Mouse (Mus musculus): ENCODE measurements around the gene Bag6. TPM values are rescaled to one million over a fixed set of nuclear protein-coding genes. Genes with fewer than 3 reads are reported as not detected.

The Bag6 gene
- total and polyA plus RNA-seq, 3 experiments, result 26.0 to 152 (median 73.0) TPM

DNA sequence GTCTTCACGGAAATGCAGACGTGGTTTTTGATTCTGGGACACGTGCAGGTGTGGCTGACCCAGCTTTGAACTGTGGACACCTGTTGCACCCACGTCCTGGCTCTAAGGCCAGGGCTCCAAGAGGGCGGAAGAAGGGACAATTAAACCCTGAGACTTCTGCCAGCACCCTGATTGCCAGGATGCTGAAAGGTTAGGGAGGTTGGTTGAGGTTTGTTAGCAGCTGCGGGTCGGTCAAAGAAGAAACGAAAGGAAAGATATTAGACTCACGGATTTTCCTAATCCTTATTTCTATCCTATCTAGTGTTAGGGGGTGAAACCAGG lies 61.3 kb downstream of the Bag6 start:
- no peaks in the 10 kb centered on the region for H3K9me3 ChIP-seq (replicated peaks; ENCODE audit: low read length)
- H3K4me3 ChIP-seq (replicated peaks in 1 of 3; ENCODE audit: low read depth in 2 of 3, low read length in 2 of 3, poor library complexity in 1 of 3), result peak overlapping the region; percentile 60 to 80 (median 78)
- H3K9ac ChIP-seq (ENCODE audit: insufficient read depth, low read depth), result peak overlapping the region; percentile 71
- DNase-seq (ENCODE audit: extremely low read depth), result no peak
- H3K27me3 ChIP-seq (replicated peaks), result no peaks in the 10 kb centered on the region
- in situ Hi-C loops (cut with MboI; ENCODE audit: low pct_ligation_motif_present, low pct_unique_long_range_greater_than_20kb, low sequenced_read_pairs), result no loop called here
- dilution Hi-C loops (cut with MboI; ENCODE audit: extremely low pct_ligation_motif_present, extremely low pct_unique_long_range_greater_than_20kb, low sequenced_read_pairs), result no loop called here
- peak overlapping the region; percentile 96 for H3K27ac ChIP-seq (ENCODE audit: insufficient read depth, low read depth)
- 0 out of 2 replicates have a peak, but pooled peaks have one; percentile 2 for TF ChIP-seq NELFE (IDR thresholded peaks at IDR 0.05; ENCODE audit: low read depth, low read length)
- 0 out of 2 replicates have a peak, but pooled peaks have one; percentile 26 for TF ChIP-seq SIN3A (IDR thresholded peaks at IDR 0.05; ENCODE audit: low read length)
- peak; percentile 43; the same call in 1 of the 2 replicates for TF ChIP-seq IRF4 (IDR thresholded peaks at IDR 0.05; ENCODE audit: low read depth, low read length)
- peak; percentile 85 for TF ChIP-seq BHLHE40 (IDR thresholded peaks at IDR 0.05; ENCODE audit: low read depth, low read length)
- no peak; the same call in 1 of the 2 replicates for TF ChIP-seq MXI1 (IDR thresholded peaks at IDR 0.05; ENCODE audit: low read depth, low read length)
- 0 out of 2 replicates have a peak, but pooled peaks have one; percentile 11 for TF ChIP-seq TCF12 (IDR thresholded peaks at IDR 0.05; ENCODE audit: low read depth, low read length)
- TF ChIP-seq ZKSCAN1 (IDR thresholded peaks at IDR 0.05; ENCODE audit: borderline replicate concordance, low read depth, low read length), result no peak
- TF ChIP-seq UBTF (IDR thresholded peaks at IDR 0.05; ENCODE audit: low read depth, low read length), result no peak
- no peak for TF ChIP-seq GABPA (IDR thresholded peaks at IDR 0.05; ENCODE audit: insufficient replicate concordance, low read depth, low read length)
- 0 out of 2 replicates have a peak, but pooled peaks have one; percentile 34 for TF ChIP-seq ELF1 (IDR thresholded peaks at IDR 0.05; ENCODE audit: low read depth, low read length)
- H3K79me2 ChIP-seq (replicated peaks; ENCODE audit: control insufficient read depth, extremely low read depth, insufficient read depth, poor library complexity, severe bottlenecking), result peaks cover 23% of the 10 kb centered on the region
- H3K4me1 ChIP-seq (ENCODE audit: control insufficient read depth in 1 of 2, insufficient read depth in 2 of 2), result peaks cover 21 to 43% of the 10 kb centered on the region in 2 experiments
- peaks cover 3 to 15% of the 10 kb centered on the region in 2 experiments for H3K36me3 ChIP-seq (replicated peaks in 1 of 2; ENCODE audit: control insufficient read depth in 1 of 2, insufficient read depth in 1 of 2, low read length in 1 of 2)
- peak overlapping the region; percentile 92 for H3K4me2 ChIP-seq (ENCODE audit: insufficient read depth, low read depth, poor library complexity, severe bottlenecking)

Other genes with a start within 250 kb of the Bag6 start
Only the 20 nearest of the 41 such genes appear.
- 182 and 198 TPM in 2 replicates for gene Clic1, start 85.2 kb upstream of the Bag6 start, total RNA-seq (2012; rRNA removed)
- 111 and 114 TPM in 2 replicates for gene Clic1, start 85.2 kb upstream of the Bag6 start, total RNA-seq (2014; rRNA removed)
- 160 and 163 TPM in 2 replicates for gene Clic1, start 85.2 kb upstream of the Bag6 start, polyA plus RNA-seq (2012; ENCODE audit: insufficient read length, low read depth)
- gene Ddah2, start 76.1 kb upstream of the Bag6 start, total RNA-seq (2012; rRNA removed), result 3.4 and 4.3 TPM in 2 replicates
- 0.94 and 1.4 TPM in 2 replicates for gene Ddah2, start 76.1 kb upstream of the Bag6 start, total RNA-seq (2014; rRNA removed)
- 4.8 and 6.3 TPM in 2 replicates for gene Ddah2, start 76.1 kb upstream of the Bag6 start, polyA plus RNA-seq (2012; ENCODE audit: insufficient read length, low read depth)
- not detected in 2 replicates for gene Ly6g6c, start 69.8 kb upstream of the Bag6 start, total RNA-seq (2012; rRNA removed)
- not detected in 2 replicates for gene Ly6g6c, start 69.8 kb upstream of the Bag6 start, total RNA-seq (2014; rRNA removed)
- 0.30 and 0.42 TPM in 2 replicates for gene Ly6g6c, start 69.8 kb upstream of the Bag6 start, polyA plus RNA-seq (2012; ENCODE audit: insufficient read length, low read depth)
- not detected in 2 replicates for gene Mpig6b, start 69.0 kb upstream of the Bag6 start, total RNA-seq (2012; rRNA removed)
- not detected in 2 replicates for gene Mpig6b, start 69.0 kb upstream of the Bag6 start, total RNA-seq (2014; rRNA removed)
- gene Mpig6b, start 69.0 kb upstream of the Bag6 start, polyA plus RNA-seq (2012; ENCODE audit: insufficient read length, low read depth), result 0.10 TPM in 1 of 2 replicates, not detected in the other
- not detected in 2 replicates for gene Ly6g6e, start 58.3 kb upstream of the Bag6 start, total RNA-seq (2012; rRNA removed)
- gene Ly6g6e, start 58.3 kb upstream of the Bag6 start, total RNA-seq (2014; rRNA removed), result not detected in 2 replicates
- gene Ly6g6e, start 58.3 kb upstream of the Bag6 start, polyA plus RNA-seq (2012; ENCODE audit: insufficient read length, low read depth), result not detected in 2 replicates
- not detected in 2 replicates for gene Ly6g6d, start 57.1 kb upstream of the Bag6 start, total RNA-seq (2012; rRNA removed)
- not detected in 2 replicates for gene Ly6g6d, start 57.1 kb upstream of the Bag6 start, total RNA-seq (2014; rRNA removed)
- gene Ly6g6d, start 57.1 kb upstream of the Bag6 start, polyA plus RNA-seq (2012; ENCODE audit: insufficient read length, low read depth), result 0.44 and 0.46 TPM in 2 replicates
- gene Ly6g6f, start 49.6 kb upstream of the Bag6 start, total RNA-seq (2012; rRNA removed), result not detected in 2 replicates
- 0.22 and 0.54 TPM in 2 replicates for gene Ly6g6f, start 49.6 kb upstream of the Bag6 start, total RNA-seq (2014; rRNA removed)
- 0.29 and 0.67 TPM in 2 replicates for gene Ly6g6f, start 49.6 kb upstream of the Bag6 start, polyA plus RNA-seq (2012; ENCODE audit: insufficient read length, low read depth)
- 15.3 and 16.2 TPM in 2 replicates for gene Abhd16a, start 45.9 kb upstream of the Bag6 start, total RNA-seq (2012; rRNA removed)
- 11.7 and 16.6 TPM in 2 replicates for gene Abhd16a, start 45.9 kb upstream of the Bag6 start, total RNA-seq (2014; rRNA removed)
- gene Abhd16a, start 45.9 kb upstream of the Bag6 start, polyA plus RNA-seq (2012; ENCODE audit: insufficient read length, low read depth), result 10.7 and 11.6 TPM in 2 replicates
- gene Ly6g5c, start 26.9 kb upstream of the Bag6 start, total RNA-seq (2012; rRNA removed), result not detected in 2 replicates
- not detected in 2 replicates for gene Ly6g5c, start 26.9 kb upstream of the Bag6 start, total RNA-seq (2014; rRNA removed)
- not detected in 2 replicates for gene Ly6g5c, start 26.9 kb upstream of the Bag6 start, polyA plus RNA-seq (2012; ENCODE audit: insufficient read length, low read depth)
- gene Ly6g5b, start 19.8 kb upstream of the Bag6 start, total RNA-seq (2012; rRNA removed), result 0.30 and 0.50 TPM in 2 replicates
- 0.88 and 0.91 TPM in 2 replicates for gene Ly6g5b, start 19.8 kb upstream of the Bag6 start, total RNA-seq (2014; rRNA removed)
- gene Ly6g5b, start 19.8 kb upstream of the Bag6 start, polyA plus RNA-seq (2012; ENCODE audit: insufficient read length, low read depth), result 1.0 and 1.1 TPM in 2 replicates
- gene Gpank1, start 13.7 kb upstream of the Bag6 start, total RNA-seq (2012; rRNA removed), result 42.7 and 43.0 TPM in 2 replicates
- gene Gpank1, start 13.7 kb upstream of the Bag6 start, total RNA-seq (2014; rRNA removed), result 32.6 and 36.6 TPM in 2 replicates
- 32.5 and 33.6 TPM in 2 replicates for gene Gpank1, start 13.7 kb upstream of the Bag6 start, polyA plus RNA-seq (2012; ENCODE audit: insufficient read length, low read depth)
- 130 and 143 TPM in 2 replicates for gene Csnk2b, start 13.1 kb upstream of the Bag6 start, total RNA-seq (2012; rRNA removed)
- gene Csnk2b, start 13.1 kb upstream of the Bag6 start, total RNA-seq (2014; rRNA removed), result 85.3 and 89.3 TPM in 2 replicates
- 267 and 348 TPM in 2 replicates for gene Csnk2b, start 13.1 kb upstream of the Bag6 start, polyA plus RNA-seq (2012; ENCODE audit: insufficient read length, low read depth)
- 15.6 and 17.0 TPM in 2 replicates for gene D17H6S53E, start 8.8 kb upstream of the Bag6 start, total RNA-seq (2012; rRNA removed)
- 8.8 and 11.9 TPM in 2 replicates for gene D17H6S53E, start 8.8 kb upstream of the Bag6 start, total RNA-seq (2014; rRNA removed)
- 8.7 and 13.8 TPM in 2 replicates for gene D17H6S53E, start 8.8 kb upstream of the Bag6 start, polyA plus RNA-seq (2012; ENCODE audit: insufficient read length, low read depth)
- gene Apom, start 3.1 kb upstream of the Bag6 start, total RNA-seq (2012; rRNA removed), result 0.21 TPM in 1 of 2 replicates, not detected in the other
- not detected in 2 replicates for gene Apom, start 3.1 kb upstream of the Bag6 start, total RNA-seq (2014; rRNA removed)
- gene Apom, start 3.1 kb upstream of the Bag6 start, polyA plus RNA-seq (2012; ENCODE audit: insufficient read length, low read depth), result 0.39 and 0.41 TPM in 2 replicates
- gene Prrc2a, start 29.7 kb downstream of the Bag6 start, total RNA-seq (2012; rRNA removed), result 80.4 and 87.1 TPM in 2 replicates
- gene Prrc2a, start 29.7 kb downstream of the Bag6 start, total RNA-seq (2014; rRNA removed), result 27.8 and 31.3 TPM in 2 replicates
- gene Prrc2a, start 29.7 kb downstream of the Bag6 start, polyA plus RNA-seq (2012; ENCODE audit: insufficient read length, low read depth), result 234 and 313 TPM in 2 replicates
- 7.0 and 14.7 TPM in 2 replicates for gene Aif1, start 40.9 kb downstream of the Bag6 start, total RNA-seq (2012; rRNA removed)
- 14.1 and 15.5 TPM in 2 replicates for gene Aif1, start 40.9 kb downstream of the Bag6 start, total RNA-seq (2014; rRNA removed)
- gene Aif1, start 40.9 kb downstream of the Bag6 start, polyA plus RNA-seq (2012; ENCODE audit: insufficient read length, low read depth), result 14.7 and 19.7 TPM in 2 replicates
- gene Lst1, start 53.3 kb downstream of the Bag6 start, total RNA-seq (2012; rRNA removed), result 6.0 and 8.4 TPM in 2 replicates
- gene Lst1, start 53.3 kb downstream of the Bag6 start, total RNA-seq (2014; rRNA removed), result 2.9 and 4.4 TPM in 2 replicates
- gene Lst1, start 53.3 kb downstream of the Bag6 start, polyA plus RNA-seq (2012; ENCODE audit: insufficient read length, low read depth), result 8.5 and 9.0 TPM in 2 replicates
- 120 and 150 TPM in 2 replicates for gene Ltb, start 59.3 kb downstream of the Bag6 start, total RNA-seq (2012; rRNA removed)
- 228 and 234 TPM in 2 replicates for gene Ltb, start 59.3 kb downstream of the Bag6 start, total RNA-seq (2014; rRNA removed)
- 263 and 267 TPM in 2 replicates for gene Ltb, start 59.3 kb downstream of the Bag6 start, polyA plus RNA-seq (2012; ENCODE audit: insufficient read length, low read depth)
- gene Tnf, start 66.8 kb downstream of the Bag6 start, total RNA-seq (2012; rRNA removed), result 18.8 and 28.0 TPM in 2 replicates
- gene Tnf, start 66.8 kb downstream of the Bag6 start, total RNA-seq (2014; rRNA removed), result 19.0 and 20.8 TPM in 2 replicates
- gene Tnf, start 66.8 kb downstream of the Bag6 start, polyA plus RNA-seq (2012; ENCODE audit: insufficient read length, low read depth), result 25.2 and 28.3 TPM in 2 replicates
- gene Lta, start 70.2 kb downstream of the Bag6 start, total RNA-seq (2012; rRNA removed), result 8.9 and 13.4 TPM in 2 replicates
- gene Lta, start 70.2 kb downstream of the Bag6 start, total RNA-seq (2014; rRNA removed), result 18.9 and 19.6 TPM in 2 replicates
- gene Lta, start 70.2 kb downstream of the Bag6 start, polyA plus RNA-seq (2012; ENCODE audit: insufficient read length, low read depth), result 50.4 and 53.0 TPM in 2 replicates